Mouse (Mus musculus) thymus, postnatal 0 days (tissue): ENCODE results near the gene Ldlrad3. TPM values are rescaled to one million over a fixed set of nuclear protein-coding genes. Genes with fewer than 3 reads are reported as not detected.

Experiments used
- DNase-seq: peaks from one replicate; pipeline ENCODE4 v3.0.0-alpha.2; 2015; ENCODE audit warnings: low spot score
- polyA plus RNA-seq: library from polyadenylated mRNA; unstranded; fragments of >200 nt; fragmentation: Nextera tagmentation; extraction: Ambion mirVana; gene quantifications from 2 replicates; pipeline ENCODE4 v1.2.1, GENCODE M21; 2015

The Ldlrad3 gene
- polyA plus RNA-seq, 1 experiment from 2014 or later: 13.6 TPM

DNA sequence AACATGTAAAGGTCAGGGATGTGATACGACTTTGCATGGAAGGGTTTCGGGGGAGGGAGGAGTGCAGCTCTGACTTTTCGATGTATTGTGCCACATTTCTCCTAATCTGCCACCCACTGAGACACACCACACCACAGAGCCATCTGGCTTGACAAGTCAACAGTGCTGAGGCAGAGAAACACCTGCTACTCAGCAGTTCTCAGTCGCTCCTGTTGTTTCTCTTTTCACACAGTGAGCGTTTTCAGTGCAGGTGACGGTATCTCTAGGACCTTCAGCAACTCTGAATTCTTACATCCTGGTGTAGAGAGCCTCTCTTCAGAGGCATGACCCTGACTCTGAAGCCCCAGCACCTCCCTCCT lies 68.8 kb downstream of the Ldlrad3 start:
- DNase-seq: peak; percentile 90

DNA sequence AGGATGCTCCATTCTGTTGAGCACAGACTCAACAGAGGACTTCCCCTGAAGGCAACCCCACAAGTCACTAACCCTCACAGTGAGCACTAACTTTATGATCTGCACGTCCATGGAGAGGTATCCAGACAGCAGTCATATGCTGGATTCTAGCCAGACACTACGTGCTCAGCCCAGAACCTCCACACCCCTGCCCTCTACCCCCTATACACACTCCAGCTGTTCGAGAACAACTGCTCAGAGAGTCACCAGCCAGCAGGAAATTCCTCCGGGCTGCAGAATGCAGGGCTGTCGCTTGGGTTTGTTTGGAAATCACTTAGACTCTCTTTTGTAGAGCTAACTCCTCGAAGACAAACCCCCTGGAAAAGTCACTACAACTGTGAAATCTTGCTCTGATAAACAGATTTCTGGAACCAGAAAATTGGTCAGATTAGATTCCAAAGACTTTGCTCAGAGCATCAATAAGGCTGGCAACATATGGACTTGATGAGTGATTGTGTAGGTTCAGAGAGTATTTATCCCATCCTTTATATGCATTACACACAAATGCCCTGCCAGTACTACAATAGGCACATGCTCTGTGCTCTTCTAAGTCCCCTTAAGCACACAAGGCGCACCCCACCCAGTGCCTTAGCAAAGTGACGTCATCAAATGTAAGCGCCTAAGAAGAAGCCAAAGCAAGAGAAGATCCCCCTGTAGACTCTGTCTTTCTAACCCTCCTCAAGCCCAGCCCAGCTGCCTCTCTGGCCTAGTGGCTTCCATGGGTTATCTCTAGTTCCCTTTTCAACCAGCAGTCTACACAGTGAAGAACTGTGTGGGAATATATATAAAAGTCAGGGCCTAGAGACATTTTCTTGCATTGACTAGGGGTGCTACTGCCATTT lies 69.4 kb downstream of the Ldlrad3 start:
- peak; percentile 78 for DNase-seq

DNA sequence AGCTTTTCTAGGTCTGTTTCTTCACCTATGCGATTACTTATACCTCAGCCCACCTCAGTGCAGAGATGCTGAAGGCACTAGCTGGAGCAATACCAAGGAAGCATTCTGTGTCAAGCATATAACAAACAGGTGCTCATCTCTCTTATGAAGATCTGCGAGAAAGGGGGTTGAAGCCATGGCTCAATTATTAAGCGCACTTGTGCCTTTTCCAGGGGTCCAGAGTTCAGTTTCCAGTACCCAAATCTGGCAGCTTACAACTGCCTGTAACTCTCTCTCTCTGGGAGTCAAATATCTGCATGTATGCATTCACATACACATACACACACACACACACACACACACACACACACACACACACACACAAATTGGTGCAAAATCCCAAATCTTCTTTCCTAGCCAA lies 72.4 kb downstream of the Ldlrad3 start:
- no peak for DNase-seq

DNA sequence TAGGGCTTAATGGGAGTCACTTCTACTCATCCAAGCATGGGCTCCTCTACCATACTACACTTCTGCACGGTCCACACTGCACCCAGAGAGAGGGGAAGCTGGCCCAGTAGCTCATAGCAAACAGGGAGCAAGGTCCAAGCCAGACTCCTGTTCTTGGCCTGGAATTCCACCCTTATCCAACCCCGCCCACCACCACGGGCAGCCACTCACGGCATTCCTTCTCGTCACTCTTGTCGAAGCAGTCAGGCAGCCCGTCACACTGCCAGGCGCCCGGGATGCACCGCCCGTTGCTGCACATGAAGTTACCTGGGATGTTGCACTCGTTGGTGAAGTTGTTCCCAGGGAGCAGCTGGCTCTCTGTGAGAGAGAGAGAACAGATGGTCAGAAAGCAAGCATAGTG lies 72.9 kb downstream of the Ldlrad3 start:
- no peak for DNase-seq

DNA sequence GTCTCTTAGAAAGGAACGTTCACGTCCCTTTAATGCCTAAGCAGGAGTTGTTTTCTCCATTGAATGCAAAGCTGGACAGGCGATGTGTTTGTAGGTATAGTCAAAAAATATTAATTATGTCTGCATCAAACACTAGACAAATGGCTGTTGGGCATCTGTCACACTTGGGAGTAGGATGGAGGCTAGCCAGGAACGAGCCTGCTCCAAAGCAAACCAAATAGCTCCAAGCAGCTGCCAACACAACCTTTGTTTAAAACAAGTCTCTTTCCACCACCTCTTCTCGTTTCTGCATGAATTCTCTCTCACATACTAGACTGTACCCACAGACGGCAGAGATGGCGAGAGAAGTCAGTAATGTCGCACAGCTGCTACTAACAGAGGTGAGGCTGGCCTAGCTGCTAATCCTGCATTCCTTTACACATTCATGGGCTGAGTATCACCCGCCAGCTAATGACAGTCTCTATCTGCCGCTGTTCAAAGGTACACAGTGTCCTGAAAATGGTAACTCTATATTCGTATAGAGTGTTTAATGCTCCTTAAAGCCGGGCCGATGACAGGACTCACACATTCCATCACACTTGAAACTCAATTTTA lies 74.2 kb downstream of the Ldlrad3 start:
- DNase-seq: no peak

DNA sequence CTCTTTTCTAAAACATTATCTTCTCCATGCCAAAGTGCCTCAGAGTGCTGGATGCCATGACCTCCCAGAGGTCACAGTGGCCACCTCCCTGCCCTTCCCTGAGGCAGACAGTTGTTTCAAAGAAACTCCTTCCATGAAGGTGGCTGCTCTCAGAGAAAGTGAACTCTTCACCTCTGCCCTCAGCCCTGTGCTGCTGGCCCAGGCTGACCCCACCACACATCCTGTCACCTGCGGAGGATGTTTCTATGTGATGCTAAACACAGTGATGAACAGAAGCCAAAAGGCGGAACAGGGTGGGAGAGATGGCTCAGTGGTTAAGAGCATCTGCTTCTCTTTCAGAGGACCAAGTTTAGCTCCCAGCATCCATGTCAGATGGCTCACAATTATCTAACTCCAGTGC lies 75.9 kb downstream of the Ldlrad3 start:
- DNase-seq: peak; percentile 84

DNA sequence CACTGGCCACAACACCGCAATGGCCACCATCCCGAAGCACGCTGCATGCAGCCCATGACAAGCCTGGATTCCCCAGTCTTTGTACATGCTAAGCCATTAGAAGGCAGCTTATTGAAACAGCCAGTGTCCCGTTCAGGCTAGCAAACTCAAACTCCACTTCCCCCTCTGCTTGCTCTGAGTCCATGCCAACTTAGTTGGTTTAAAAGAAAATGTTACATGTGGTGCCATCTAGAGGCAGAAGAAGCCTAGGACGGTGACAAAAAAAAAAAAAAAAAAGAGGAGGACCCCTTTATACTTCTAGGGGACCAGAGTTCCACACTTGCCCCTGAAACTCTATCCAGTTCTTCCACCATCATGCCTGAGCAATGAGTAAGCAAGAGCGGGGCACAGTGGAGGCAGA lies 78.9 kb downstream of the Ldlrad3 start:
- peak; percentile 71 for DNase-seq

DNA sequence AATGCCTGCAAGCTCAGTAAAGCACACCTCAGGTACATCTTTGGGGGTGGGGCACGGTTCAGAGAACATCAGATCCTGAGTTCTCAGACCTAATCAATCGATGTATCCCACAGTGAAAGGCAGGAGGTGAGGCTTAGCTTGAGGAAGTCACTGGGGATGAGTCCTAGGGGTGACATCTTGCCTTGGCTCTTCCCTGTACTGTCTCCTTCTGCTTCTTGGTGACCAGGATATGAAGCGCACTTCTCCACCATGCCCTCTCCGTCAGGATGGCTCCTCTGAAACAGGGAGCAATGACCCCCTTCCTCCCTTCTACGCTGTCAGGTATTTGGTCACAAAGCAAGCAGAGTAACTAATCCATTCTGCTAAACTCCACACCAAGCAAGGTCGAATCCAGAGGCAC lies 79.5 kb downstream of the Ldlrad3 start:
- no peak for DNase-seq

DNA sequence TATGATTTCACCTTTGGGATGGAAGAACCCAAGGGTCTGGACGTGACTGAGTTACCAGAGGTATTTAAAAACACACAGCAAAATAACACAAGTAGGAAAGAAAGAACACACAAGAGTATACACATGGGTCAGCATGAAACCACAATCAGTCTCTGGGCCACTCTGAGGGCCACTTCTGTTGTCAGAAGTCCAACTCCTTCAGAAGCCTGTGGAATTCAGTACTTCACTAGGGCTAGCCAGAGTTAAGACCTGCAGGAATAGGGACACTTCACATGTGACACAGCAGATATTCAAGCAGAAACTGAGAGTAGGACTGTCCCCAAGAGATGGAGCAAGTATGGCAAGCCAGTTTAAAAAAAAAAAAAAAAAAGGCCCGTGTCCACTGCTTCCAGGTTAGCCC lies 80.7 kb downstream of the Ldlrad3 start:
- no peak for DNase-seq

DNA sequence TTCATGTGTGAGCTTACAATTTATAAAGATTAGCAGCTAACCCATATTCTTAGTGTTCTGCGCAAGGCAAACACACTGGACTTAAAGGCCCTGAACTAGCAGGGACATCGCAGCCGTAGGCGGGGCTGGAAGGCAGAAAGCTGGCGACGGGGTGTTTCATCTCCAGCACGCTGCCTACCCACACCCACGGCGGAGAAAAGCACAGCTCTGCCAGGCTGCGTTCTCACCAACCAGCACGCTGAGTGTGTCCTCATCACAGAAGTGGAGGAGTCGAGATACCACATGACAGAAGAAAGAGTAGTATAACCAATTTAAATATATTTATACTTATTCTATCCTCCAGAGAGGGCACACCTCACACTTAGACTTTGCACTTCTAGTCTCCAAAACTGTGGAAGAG lies 82.2 kb downstream of the Ldlrad3 start:
- no peak for DNase-seq

DNA sequence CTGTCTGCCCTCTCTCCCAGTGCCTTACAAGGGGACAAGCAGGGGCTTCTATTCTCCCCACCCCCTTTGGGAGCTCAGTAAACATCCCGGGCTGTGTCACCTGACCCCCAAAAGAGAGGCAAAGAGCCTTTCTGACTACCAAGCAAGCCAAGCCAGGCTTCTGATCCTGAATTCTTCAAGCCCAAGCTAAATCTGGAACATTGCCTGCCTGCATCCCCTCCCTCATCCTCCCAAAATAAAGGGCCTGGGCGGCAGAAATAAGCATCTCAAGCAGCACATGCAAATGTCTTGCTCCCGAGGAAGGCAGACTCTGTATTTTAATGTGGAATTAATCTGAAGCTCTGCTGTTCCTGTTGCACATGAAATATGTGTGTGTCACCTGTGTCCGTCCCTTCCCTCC lies 85.7 kb downstream of the Ldlrad3 start:
- DNase-seq: no peak

DNA sequence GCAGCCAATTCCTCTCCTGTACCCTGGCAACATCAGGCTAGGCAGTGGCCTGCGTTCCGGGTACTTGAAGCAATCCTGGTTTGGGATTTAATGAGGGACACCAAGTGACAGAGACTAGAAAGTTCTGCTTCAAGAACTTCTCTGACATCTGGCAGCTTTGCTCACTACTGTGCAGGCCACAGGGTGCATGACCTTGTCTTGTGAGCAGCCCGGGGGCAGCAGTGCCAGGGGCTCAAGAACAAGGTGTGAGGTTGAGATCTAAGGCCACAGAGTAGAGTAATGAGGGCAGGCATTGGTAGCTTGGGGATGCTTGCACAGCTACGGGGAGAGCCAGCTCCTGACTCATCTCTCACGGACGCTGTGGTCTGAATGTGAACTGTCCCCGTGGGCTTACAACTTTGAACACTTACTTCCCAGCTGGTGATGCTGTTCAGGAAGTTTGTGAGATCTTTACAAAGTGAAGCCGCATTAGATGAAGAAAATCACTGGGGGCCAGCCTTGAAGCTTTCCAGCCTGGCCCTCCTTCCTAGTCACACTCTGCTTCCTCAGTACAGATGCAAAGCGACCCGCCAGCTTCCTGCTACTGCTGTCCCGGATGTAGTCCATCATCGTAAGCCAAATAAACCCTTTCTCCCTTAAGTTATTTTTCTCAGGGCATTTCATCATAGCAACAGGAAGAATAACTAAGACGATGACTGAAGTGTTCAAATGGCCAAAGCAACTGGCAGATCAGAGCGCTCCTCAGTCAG lies 86.3 kb downstream of the Ldlrad3 start:
- DNase-seq: no peak

DNA sequence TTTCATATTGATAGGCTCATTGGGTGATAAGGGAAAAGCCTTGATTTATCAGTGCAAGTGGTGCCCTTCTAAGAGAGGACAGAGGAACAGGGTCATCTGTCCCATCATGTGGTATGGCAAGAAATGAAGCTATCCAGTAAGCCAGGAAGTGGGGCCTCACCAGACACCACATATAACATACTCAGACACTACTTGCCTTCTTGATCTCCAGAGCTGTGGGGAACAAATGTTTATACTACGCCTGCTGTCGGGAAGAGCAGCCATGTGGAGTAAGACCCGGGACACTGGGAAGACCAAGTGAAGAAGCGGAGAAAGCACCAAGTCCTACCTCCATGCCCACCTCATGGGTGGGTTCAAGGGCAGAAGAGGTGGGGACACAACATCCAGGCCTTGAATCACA lies 86.9 kb downstream of the Ldlrad3 start:
- no peak for DNase-seq

DNA sequence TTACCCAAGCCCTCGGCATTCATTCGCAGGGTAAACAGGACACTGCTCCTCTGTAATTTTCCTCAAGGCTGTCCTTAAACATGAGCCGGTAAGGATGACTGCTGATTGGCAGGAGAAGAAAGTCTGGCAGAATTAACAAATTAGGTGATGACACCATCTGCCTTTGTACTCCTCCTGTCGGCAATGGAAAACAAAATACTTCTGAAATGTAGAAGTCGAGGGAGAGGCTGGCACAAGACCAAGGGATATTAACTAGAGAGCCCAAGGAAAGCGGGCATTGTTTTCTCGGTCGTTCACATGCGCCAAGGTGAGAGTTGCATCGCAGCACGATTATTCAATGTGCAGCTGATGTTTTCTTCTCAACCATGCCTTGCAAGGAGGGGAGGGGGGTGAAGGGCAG lies 91.4 kb downstream of the Ldlrad3 start:
- no peak for DNase-seq

DNA sequence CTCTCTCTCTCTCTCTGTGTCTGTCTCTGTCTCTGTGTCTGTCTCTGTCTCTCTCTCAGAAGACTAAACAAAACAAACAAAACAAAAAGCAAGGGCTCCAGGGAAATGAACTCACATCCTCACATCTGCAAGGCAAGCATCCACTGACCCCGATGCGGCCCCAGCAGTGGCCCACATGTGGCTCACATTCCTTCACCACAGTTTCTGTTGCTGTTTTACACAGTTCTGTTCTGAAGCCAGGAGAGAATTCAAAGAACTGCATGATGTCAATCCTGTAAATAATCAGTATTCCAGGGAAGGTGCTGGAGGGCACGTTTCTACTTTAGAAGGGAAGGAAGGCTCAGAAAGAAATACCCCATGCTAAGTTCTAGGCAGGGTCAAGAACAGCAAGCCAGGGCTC lies 91.9 kb downstream of the Ldlrad3 start:
- DNase-seq: no peak

DNA sequence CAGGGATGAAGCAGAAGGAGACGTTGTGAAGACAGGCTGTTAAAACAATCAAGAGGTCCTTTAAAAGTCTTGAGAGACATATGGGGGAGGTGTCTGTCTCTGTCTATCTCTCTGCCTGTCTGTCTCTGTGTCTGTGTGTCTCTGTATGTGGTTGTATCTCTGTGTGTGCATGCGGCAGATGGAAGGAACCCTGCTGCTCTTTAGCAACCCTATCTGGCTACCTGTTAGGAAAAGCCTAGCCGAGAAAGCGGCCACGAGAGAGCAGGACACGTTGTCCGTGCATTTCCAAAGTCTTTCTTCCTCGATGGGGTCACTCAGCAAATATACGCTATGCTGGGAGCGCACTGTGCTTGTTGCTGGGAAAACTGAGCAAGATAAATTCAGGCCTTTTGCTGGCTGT lies 93.6 kb downstream of the Ldlrad3 start:
- DNase-seq: no peak

DNA sequence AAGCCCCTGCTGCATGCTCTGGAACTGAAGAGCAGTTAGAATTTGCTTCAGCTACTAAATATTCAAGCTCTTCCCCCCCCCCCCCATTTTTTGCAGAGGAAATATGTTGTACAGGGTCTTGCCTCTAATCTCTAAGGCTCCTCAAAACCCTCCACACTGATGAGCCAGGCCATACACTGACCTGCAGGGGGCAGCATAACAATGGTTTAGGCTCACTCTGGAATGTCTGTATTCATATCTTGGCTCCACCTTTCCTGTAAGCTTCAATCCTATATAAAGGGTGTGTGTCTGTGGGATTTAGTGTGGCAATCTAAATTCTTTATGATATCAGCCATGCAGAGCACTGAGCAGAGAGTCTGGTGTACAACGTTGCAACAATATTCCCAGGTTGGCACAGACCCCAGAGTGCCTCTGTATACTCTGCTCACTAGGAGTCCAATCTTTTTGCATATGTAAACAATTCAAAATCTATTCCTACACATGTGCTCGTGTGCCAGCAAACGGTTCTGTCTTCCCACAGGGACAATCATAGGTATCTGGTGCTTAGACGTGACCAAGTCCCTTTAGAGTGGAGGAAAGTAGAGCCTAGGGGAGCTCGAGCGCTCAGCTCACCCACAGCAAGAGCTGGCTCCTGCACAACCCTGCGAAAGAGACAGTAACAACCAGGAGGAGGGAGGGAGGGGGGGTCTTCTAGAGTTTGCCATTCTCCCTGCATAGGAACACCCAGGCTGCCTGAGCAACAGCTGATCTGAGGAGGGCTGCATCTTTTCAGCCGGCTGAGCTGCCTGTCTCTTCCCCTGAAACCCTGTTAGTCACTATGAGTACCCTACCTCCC lies 94.5 kb downstream of the Ldlrad3 start:
- DNase-seq: peak; percentile 81

DNA sequence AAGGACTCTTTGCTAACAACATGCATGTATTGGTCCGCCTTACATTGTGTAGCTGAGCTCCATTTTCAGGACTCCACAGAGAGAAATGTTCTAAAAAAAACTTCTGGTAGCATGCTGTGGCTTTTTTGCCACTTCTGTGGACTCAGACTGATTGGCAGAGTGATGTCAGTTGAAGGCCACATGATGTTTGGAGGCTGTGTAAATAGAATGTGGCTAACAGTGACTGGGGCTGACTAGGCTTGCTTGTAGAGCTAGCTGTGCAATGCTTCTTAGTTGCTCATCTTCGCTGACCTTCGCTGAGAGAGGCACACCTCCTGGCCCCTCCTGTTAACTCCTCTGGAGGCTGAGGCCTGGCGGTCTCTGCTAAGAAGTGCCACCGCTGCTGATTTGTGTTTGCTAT lies 98.4 kb downstream of the Ldlrad3 start:
- no peak for DNase-seq

DNA sequence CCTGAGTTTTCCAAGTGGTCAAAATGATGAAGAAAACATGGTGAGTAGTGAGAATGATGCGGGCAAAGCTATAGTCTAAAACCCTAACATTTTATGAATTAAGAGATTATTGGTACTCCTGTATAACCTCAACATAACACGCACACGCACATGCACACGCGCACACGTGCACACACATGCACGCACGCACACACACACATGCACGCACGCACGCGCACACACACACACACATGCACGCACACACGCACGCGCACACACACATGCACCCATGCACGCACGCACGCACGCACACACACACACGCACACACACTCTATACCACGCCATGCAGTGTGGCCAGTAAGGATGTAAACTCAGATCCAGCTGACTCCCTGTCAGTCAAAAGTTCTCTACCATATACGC lies 99.6 kb downstream of the Ldlrad3 start:
- DNase-seq: no peak

DNA sequence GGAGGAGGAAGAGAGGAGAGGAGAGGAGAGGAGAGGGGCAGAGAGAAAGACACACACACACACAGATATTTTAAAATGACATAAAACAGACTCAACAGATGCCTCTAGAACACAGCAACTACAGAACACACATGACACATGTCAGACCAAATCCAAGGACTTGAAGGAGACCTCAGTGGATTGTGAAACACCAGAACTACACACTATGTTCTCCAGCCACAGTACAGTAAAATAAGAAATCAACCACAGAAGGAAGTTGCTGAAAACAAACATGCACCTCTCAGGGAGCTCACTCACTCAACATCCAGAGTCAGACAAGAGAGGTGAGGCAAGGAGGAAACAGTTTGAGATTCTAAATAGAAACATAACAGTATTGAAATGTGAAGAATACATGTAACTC lies 103.4 kb downstream of the Ldlrad3 start:
- no peak for DNase-seq

DNA sequence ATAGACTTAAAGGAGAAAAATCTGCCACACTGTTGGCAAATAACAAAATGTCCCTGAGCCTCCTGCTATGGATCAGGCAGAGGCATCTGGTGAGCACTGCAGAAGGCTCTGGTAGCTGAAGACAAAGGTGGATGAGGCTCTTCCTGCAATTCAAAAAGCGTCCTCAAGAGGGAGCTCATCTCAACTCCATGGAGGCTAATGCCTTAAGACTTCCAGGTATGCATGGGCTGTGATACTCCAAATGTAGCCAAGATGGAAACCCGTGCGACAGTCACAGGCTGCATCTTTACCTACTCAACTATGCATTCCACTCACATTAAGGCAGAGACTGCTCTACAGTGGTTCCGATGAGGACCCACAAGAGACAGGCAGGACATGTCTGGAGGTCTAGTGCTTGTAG lies 108.6 kb downstream of the Ldlrad3 start:
- DNase-seq: peak; percentile 84

DNA sequence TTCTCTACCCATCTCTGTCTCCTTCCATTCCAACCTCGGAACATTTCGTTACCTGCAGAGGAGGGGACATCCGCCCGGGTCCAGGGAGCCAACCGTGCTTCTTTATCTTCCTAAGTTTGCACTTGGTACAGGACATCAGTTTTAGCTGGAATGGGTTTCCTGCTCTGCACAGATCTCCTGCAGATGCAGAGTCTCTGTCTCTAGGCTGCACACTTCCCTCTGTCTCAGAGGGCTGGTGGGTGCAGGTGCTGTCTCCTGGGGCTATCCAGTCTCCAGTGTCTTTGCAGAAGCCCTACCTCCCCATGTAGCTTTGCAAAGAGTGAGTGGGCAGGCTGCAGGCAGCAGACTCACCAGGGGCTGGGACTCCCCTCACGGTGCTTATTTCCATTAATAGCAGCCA lies 109.9 kb downstream of the Ldlrad3 start:
- peak; percentile 52 for DNase-seq
